Mouse (Mus musculus): ENCODE measurements around the gene Top1.

GRCm38 (mm10) chr2:160741580-160741979 lies 95.9 kb downstream of the Top1 start:
- TF ChIP-seq POLR2A (IDR thresholded peaks at IDR 0.05; ENCODE audit: low read depth, low read length) (no peak), CTCF (IDR thresholded peaks at IDR 0.05; ENCODE audit: extremely low read depth, insufficient read length, insufficient replicate concordance, low read depth, low read length) (no peak)
